Mouse (Mus musculus): ENCODE results near the gene Syngr3.

GRCm38 (mm10) chr17:24650766-24651165, 39.0 kb downstream of the Syngr3 start:
- TF ChIP-seq CTCF (IDR thresholded peaks at IDR 0.05; ENCODE audit: insufficient read depth, low read length), result no peak
- TF ChIP-seq POLR2A (IDR thresholded peaks at IDR 0.05; ENCODE audit: borderline replicate concordance, extremely low read depth, low read depth, low read length), result no peak
